Mouse (Mus musculus): Measurements from ENCODE around the gene H2afy. TPM values are rescaled to one million over a fixed set of nuclear protein-coding genes. Genes with fewer than 3 reads are reported as not detected.

Gene H2afy
- polyA plus RNA-seq, 1 experiment = 93.3 TPM

GRCm38 (mm10) chr13:56112496-56112895, 23.7 kb downstream of the H2afy start:
- peaks cover 7% of the 10 kb centered on the region for H3K36me3 ChIP-seq (ENCODE audit: control insufficient read depth, insufficient read depth, low read length)
- no peak overlapping the region for H3K27ac ChIP-seq (ENCODE audit: insufficient read depth, low read depth, low read length)
- no peaks in the 10 kb centered on the region for H3K27me3 ChIP-seq (ENCODE audit: control insufficient read depth, insufficient read depth, low read length)
- WGBS = 55% methylated on average over 4 of the region's 4 CpGs
- H3K4me1 ChIP-seq (ENCODE audit: control insufficient read depth, insufficient read depth, insufficient read length, low read length) = peaks cover 40% of the 10 kb centered on the region
- no peak overlapping the region for H3K4me3 ChIP-seq (ENCODE audit: low read depth, low read length)
- TF ChIP-seq POLR2A (IDR thresholded peaks at IDR 0.05; ENCODE audit: low read depth, low read length) (no peak), CTCF (IDR thresholded peaks at IDR 0.05; ENCODE audit: extremely low read depth, insufficient read length, insufficient replicate concordance, low read depth, low read length) (no peak)

GRCm38 (mm10) chr13:56111601-56112000, 24.6 kb downstream of the H2afy start:
- WGBS = 77% methylated on average over 6 of the region's 6 CpGs
- no peaks in the 10 kb centered on the region for H3K27me3 ChIP-seq (ENCODE audit: control insufficient read depth, insufficient read depth, low read length)
- peaks cover 40% of the 10 kb centered on the region for H3K4me1 ChIP-seq (ENCODE audit: control insufficient read depth, insufficient read depth, insufficient read length, low read length)
- TF ChIP-seq CTCF (IDR thresholded peaks at IDR 0.05; ENCODE audit: extremely low read depth, insufficient read length, insufficient replicate concordance, low read depth, low read length) = no peak
- no peak for TF ChIP-seq POLR2A (IDR thresholded peaks at IDR 0.05; ENCODE audit: low read depth, low read length)
- H3K4me3 ChIP-seq (ENCODE audit: low read depth, low read length) = no peak overlapping the region
- H3K27ac ChIP-seq (ENCODE audit: insufficient read depth, low read depth, low read length) = peak overlapping the region; percentile 31
- peaks cover 3% of the 10 kb centered on the region for H3K36me3 ChIP-seq (ENCODE audit: control insufficient read depth, insufficient read depth, low read length)

- Histone ChIP-seq H3K36me3 (ENCODE audit: control insufficient read depth, insufficient read depth, low read length) (peaks cover 3% of the 10 kb centered on the region), H3K4me1 (ENCODE audit: control insufficient read depth, insufficient read depth, insufficient read length, low read length) (peaks cover 40% of the 10 kb centered on the region), H3K27me3 (ENCODE audit: control insufficient read depth, insufficient read depth, low read length) (no peaks in the 10 kb centered on the region), H3K4me3 (ENCODE audit: low read depth, low read length) (no peak overlapping the region), H3K27ac (ENCODE audit: insufficient read depth, low read depth, low read length) (peak overlapping the region; percentile 52)
- 84% methylated on average over 19 of the region's 19 CpGs for WGBS
- TF ChIP-seq CTCF (IDR thresholded peaks at IDR 0.05; ENCODE audit: extremely low read depth, insufficient read length, insufficient replicate concordance, low read depth, low read length) = no peak
- TF ChIP-seq POLR2A (IDR thresholded peaks at IDR 0.05; ENCODE audit: low read depth, low read length) = no peak
Measured at GRCm38 (mm10) chr13:56110694-56111531, 25.2 kb downstream of the H2afy start.

GRCm38 (mm10) chr13:56109703-56110102, 26.5 kb downstream of the H2afy start:
- Histone ChIP-seq H3K27me3 (ENCODE audit: control insufficient read depth, insufficient read depth, low read length) (no peaks in the 10 kb centered on the region), H3K27ac (ENCODE audit: insufficient read depth, low read depth, low read length) (no peak overlapping the region), H3K4me3 (ENCODE audit: low read depth, low read length) (no peak overlapping the region), H3K36me3 (ENCODE audit: control insufficient read depth, insufficient read depth, low read length) (peaks cover 6% of the 10 kb centered on the region), H3K4me1 (ENCODE audit: control insufficient read depth, insufficient read depth, insufficient read length, low read length) (peaks cover 33% of the 10 kb centered on the region)
- TF ChIP-seq CTCF (IDR thresholded peaks at IDR 0.05; ENCODE audit: extremely low read depth, insufficient read length, insufficient replicate concordance, low read depth, low read length) (no peak), POLR2A (IDR thresholded peaks at IDR 0.05; ENCODE audit: low read depth, low read length) (no peak)
- whole genome bisulfite sequencing = 71% methylated on average over 4 of the region's 4 CpGs

DNA sequence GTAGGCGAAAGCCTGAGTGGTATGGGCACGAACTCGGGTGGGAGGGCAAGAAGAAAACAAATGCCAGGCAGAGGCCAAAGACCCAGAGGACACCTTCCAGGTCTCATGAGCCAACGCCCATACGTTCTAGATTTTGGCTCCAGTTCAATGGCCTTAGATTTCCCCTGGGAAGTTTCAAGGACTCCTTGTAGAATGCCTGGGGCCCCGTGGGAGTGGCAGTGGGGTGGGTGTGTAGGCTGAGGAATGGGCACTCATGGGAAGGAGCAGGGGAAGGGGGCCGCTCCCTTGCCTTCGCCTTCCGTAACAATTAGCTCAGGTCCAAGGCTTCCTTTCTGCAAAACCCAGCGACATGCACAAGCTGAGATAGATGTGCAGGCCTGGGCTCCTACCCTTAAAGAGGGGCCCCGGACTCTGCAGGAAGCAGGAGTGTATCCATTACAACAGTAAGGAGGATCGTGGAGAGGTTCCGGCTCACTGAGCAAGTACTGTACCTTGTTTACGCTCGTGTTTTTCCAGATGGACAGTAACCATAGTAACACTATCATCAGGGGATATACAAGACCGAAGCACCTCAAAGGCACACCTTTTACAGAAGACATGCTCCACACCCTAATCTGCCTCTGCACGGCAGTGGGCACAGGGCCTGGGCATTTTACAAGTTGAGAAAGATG, 27.2 kb downstream of the H2afy start:
- Histone ChIP-seq H3K4me3 (ENCODE audit: low read depth, low read length) (no peak overlapping the region), H3K4me1 (ENCODE audit: control insufficient read depth, insufficient read depth, insufficient read length, low read length) (peaks cover 32% of the 10 kb centered on the region), H3K27ac (ENCODE audit: insufficient read depth, low read depth, low read length) (no peak overlapping the region), H3K27me3 (ENCODE audit: control insufficient read depth, insufficient read depth, low read length) (no peaks in the 10 kb centered on the region), H3K36me3 (ENCODE audit: control insufficient read depth, insufficient read depth, low read length) (peaks cover 12% of the 10 kb centered on the region)
- 29% methylated on average over 17 of the region's 17 CpGs for WGBS
- no peak for TF ChIP-seq POLR2A (IDR thresholded peaks at IDR 0.05; ENCODE audit: low read depth, low read length)
- TF ChIP-seq CTCF (IDR thresholded peaks at IDR 0.05; ENCODE audit: extremely low read depth, insufficient read length, insufficient replicate concordance, low read depth, low read length) = no peak

DNA sequence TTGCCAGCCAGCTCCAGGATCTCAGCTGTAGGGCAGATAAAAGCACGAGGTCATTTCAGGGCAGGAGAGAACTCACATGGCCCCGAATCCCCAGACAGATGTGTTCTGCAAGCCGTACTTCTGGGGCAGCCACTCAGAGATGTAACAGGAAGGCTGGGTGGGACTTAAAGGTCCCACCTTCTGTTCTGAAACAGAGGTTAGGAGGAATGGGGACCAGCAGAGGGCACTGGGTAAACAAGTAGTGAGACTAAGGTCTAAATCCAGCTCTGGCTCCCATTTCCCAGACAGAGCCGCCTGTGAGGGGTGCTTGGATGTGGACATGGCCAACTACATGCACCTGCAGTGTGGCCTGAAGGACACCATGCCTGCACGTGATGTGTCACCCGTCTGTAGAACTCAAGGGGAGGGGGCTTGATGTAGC, 31.2 kb downstream of the H2afy start:
- peaks cover 29% of the 10 kb centered on the region for H3K36me3 ChIP-seq (ENCODE audit: control insufficient read depth, insufficient read depth, low read length)
- no peak for TF ChIP-seq CTCF (IDR thresholded peaks at IDR 0.05; ENCODE audit: extremely low read depth, insufficient read length, insufficient replicate concordance, low read depth, low read length)
- peaks cover 13% of the 10 kb centered on the region for H3K4me1 ChIP-seq (ENCODE audit: control insufficient read depth, insufficient read depth, insufficient read length, low read length)
- H3K4me3 ChIP-seq (ENCODE audit: low read depth, low read length) = no peak overlapping the region
- no peaks in the 10 kb centered on the region for H3K27me3 ChIP-seq (ENCODE audit: control insufficient read depth, insufficient read depth, low read length)
- WGBS = 71% methylated on average over 6 of the region's 6 CpGs
- H3K27ac ChIP-seq (ENCODE audit: insufficient read depth, low read depth, low read length) = no peak overlapping the region

Measured in small intestine, adult 2 months (tissue).